Mouse (Mus musculus): ENCODE results near the gene Hist1h2an. TPM values are rescaled to one million over a fixed set of nuclear protein-coding genes. Genes with fewer than 3 reads are reported as not detected.

Gene Hist1h2an
- total and polyA plus RNA-seq, 3 experiments = 8.6 to 1,740 (median 1,204) TPM

GRCm38 (mm10) chr13:21781639-21782038, 5.4 kb downstream of the Hist1h2an start:
- H3K27me3 ChIP-seq (ENCODE audit: control insufficient read depth in 1 of 2, insufficient read depth in 2 of 2, low read length in 2 of 2) = no peaks in the 10 kb centered on the region
- peak overlapping the region; percentile 75 for H3K9ac ChIP-seq (ENCODE audit: control insufficient read depth, low read depth, low read length, poor library complexity, severe bottlenecking)
- peak; percentile 56 for DNase-seq (ENCODE audit: low read depth, low spot score)
- H3K36me3 ChIP-seq (ENCODE audit: control insufficient read depth in 1 of 2, insufficient read depth in 2 of 2, low read length in 2 of 2) = peaks cover 0 to 34% of the 10 kb centered on the region in 2 experiments; a peak in 2 of 4 replicates
- H3K9me3 ChIP-seq (replicated peaks; ENCODE audit: insufficient read depth, low read length) = no peaks in the 10 kb centered on the region
- no peak overlapping the region; a peak in 1 of 4 replicates for H3K4me3 ChIP-seq (ENCODE audit: control insufficient read depth in 1 of 2, insufficient read depth in 1 of 2, low read depth in 2 of 2, low read length in 2 of 2)
- TF ChIP-seq GATA1 (IDR thresholded peaks at IDR 0.05; ENCODE audit: low read depth, low read length) (no peak), ETS1 (IDR thresholded peaks at IDR 0.05; ENCODE audit: low read depth, low read length) (no peak), MYC (IDR thresholded peaks at IDR 0.05; ENCODE audit: low read depth, low read length) (no peak), EP300 (IDR thresholded peaks at IDR 0.05; ENCODE audit: low read depth in 1 of 2, low read length in 2 of 2) (no peak)
- peaks cover 0 to 9% of the 10 kb centered on the region in 2 experiments; a peak in 2 of 4 replicates for H3K4me1 ChIP-seq (ENCODE audit: control insufficient read depth in 1 of 2, insufficient read depth in 2 of 2, low read length in 2 of 2)
- H3K27ac ChIP-seq (ENCODE audit: control insufficient read depth, low read depth, low read length) = peak overlapping the region; percentile 71
- peaks cover 8% of the 10 kb centered on the region; the same call in 1 of the 2 replicates for H3K79me2 ChIP-seq (ENCODE audit: control insufficient read depth, insufficient read depth, low read length, poor library complexity)

GRCm38 (mm10) chr13:21781021-21781555, 5.9 kb downstream of the Hist1h2an start:
- Histone ChIP-seq H3K9me3 (replicated peaks; ENCODE audit: insufficient read depth, low read length) (no peaks in the 10 kb centered on the region), H3K27me3 (ENCODE audit: control insufficient read depth in 1 of 2, insufficient read depth in 2 of 2, low read length in 2 of 2) (no peaks in the 10 kb centered on the region), H3K27ac (ENCODE audit: control insufficient read depth, low read depth, low read length) (peak overlapping the region; percentile 99), H3K4me3 (ENCODE audit: control insufficient read depth in 1 of 2, insufficient read depth in 1 of 2, low read depth in 2 of 2, low read length in 2 of 2) (peak overlapping the region; percentile 17 to 64), H3K79me2 (ENCODE audit: control insufficient read depth, insufficient read depth, low read length, poor library complexity) (peaks cover 8% of the 10 kb centered on the region; the same call in 1 of the 2 replicates), H3K36me3 (ENCODE audit: control insufficient read depth in 1 of 2, insufficient read depth in 2 of 2, low read length in 2 of 2) (peaks cover 0 to 38% of the 10 kb centered on the region in 2 experiments; a peak in 2 of 4 replicates), H3K4me1 (ENCODE audit: control insufficient read depth in 1 of 2, insufficient read depth in 2 of 2, low read length in 2 of 2) (peaks cover 0 to 15% of the 10 kb centered on the region in 2 experiments; a peak in 2 of 4 replicates), H3K9ac (ENCODE audit: control insufficient read depth, low read depth, low read length, poor library complexity, severe bottlenecking) (peak overlapping the region; percentile 93)
- DNase-seq (ENCODE audit: low read depth, low spot score) = peak; percentile 77
- TF ChIP-seq BHLHE40 (IDR thresholded peaks at IDR 0.05; ENCODE audit: borderline replicate concordance, low read depth, low read length) = no peak
- TF ChIP-seq TAL1 (IDR thresholded peaks at IDR 0.05; ENCODE audit: low read length) = no peak
- no peak for TF ChIP-seq JUND (IDR thresholded peaks at IDR 0.05; ENCODE audit: low read depth, low read length)

GRCm38 (mm10) chr13:21779767-21780731, 7.0 kb downstream of the Hist1h2an start, which contains the start of gene Hist1h1b:
Gene Hist1h1b, minus strand, starts transcription at chr13:21780625.
- Histone ChIP-seq H3K4me3 (ENCODE audit: control insufficient read depth in 1 of 2, insufficient read depth in 1 of 2, low read depth in 2 of 2, low read length in 2 of 2) (peak within 1 kb of the TSS; percentile 17 to 64), H3K4me1 (ENCODE audit: control insufficient read depth in 1 of 2, insufficient read depth in 2 of 2, low read length in 2 of 2) (peaks cover 0 to 15% of the 10 kb centered on the region in 2 experiments; a peak in 2 of 4 replicates), H3K9ac (ENCODE audit: control insufficient read depth, low read depth, low read length, poor library complexity, severe bottlenecking) (peak within 1 kb of the TSS; percentile 93), H3K9me3 (replicated peaks; ENCODE audit: insufficient read depth, low read length) (no peaks in the 10 kb centered on the region), H3K79me2 (ENCODE audit: control insufficient read depth, insufficient read depth, low read length, poor library complexity) (peaks cover 8% of the 10 kb centered on the region; the same call in 1 of the 2 replicates), H3K27ac (ENCODE audit: control insufficient read depth, low read depth, low read length) (peak within 1 kb of the TSS; percentile 99), H3K36me3 (ENCODE audit: control insufficient read depth in 1 of 2, insufficient read depth in 2 of 2, low read length in 2 of 2) (peaks cover 0 to 30% of the 10 kb centered on the region in 2 experiments; a peak in 2 of 4 replicates), H3K27me3 (ENCODE audit: control insufficient read depth in 1 of 2, insufficient read depth in 2 of 2, low read length in 2 of 2) (no peaks in the 10 kb centered on the region)
- peak; percentile 94 for DNase-seq (ENCODE audit: low read depth, low spot score)
- no peak for TF ChIP-seq RAD21 (IDR thresholded peaks at IDR 0.05; ENCODE audit: low read depth, low read length)
- TF ChIP-seq CHD2 (IDR thresholded peaks at IDR 0.05; ENCODE audit: low read length) = no peak
- no peak for TF ChIP-seq ZNF384 (IDR thresholded peaks at IDR 0.05; ENCODE audit: low read depth, low read length)
- no peak for TF ChIP-seq USF2 (IDR thresholded peaks at IDR 0.05; ENCODE audit: borderline replicate concordance in 1 of 2, insufficient read depth in 1 of 2, low read depth in 1 of 2, low read length in 2 of 2)
- no peak for TF ChIP-seq E2F4 (IDR thresholded peaks at IDR 0.05; ENCODE audit: borderline replicate concordance, low read depth, low read length)
- TF ChIP-seq POLR2AphosphoS2 (IDR thresholded peaks at IDR 0.05; ENCODE audit: low read length) = no peak
- peak in 1 of 2 experiments; percentile 97; a peak in 2 of 4 replicates for TF ChIP-seq POLR2A (IDR thresholded peaks at IDR 0.05; ENCODE audit: control insufficient read depth in 1 of 2, insufficient read depth in 1 of 2, low read depth in 1 of 2, low read length in 2 of 2, poor library complexity in 1 of 2)
- peak; percentile 97 for TF ChIP-seq POLR2AphosphoS5 (IDR thresholded peaks at IDR 0.05; ENCODE audit: borderline replicate concordance, low read depth, low read length)
- no peak for TF ChIP-seq NRF1 (IDR thresholded peaks at IDR 0.05; ENCODE audit: insufficient read depth, low read depth, low read length, poor library complexity, severe bottlenecking)
- TF ChIP-seq HCFC1 (IDR thresholded peaks at IDR 0.05; ENCODE audit: low read depth, low read length) = no peak
- no peak for TF ChIP-seq MAZ (IDR thresholded peaks at IDR 0.05; ENCODE audit: low read depth, low read length)
- TF ChIP-seq CTCF (IDR thresholded peaks at IDR 0.05 in 2 of 3, conservative IDR thresholded peaks at IDR 0.05 in 1 of 3; ENCODE audit: control insufficient read depth in 1 of 3, insufficient read depth in 1 of 3, low read depth in 2 of 3, low read length in 3 of 3, poor library complexity in 1 of 3, severe bottlenecking in 1 of 3) = 0 out of 6 replicates have a peak, but pooled peaks of 1 of the 3 experiments have one; percentile 9
